Mouse (Mus musculus) embryonic stem cell, embryonic (primary cell): ENCODE results near the gene Tst.

Experiments used
- CTCF ChIA-PET, 4 experiments: fragments of 300-600 bp in 2 of 4; fragments of 350-600 bp in 2 of 4; sonication (Branson Sonifier 250); formaldehyde crosslinking; loops; one replicate each; lab custom pipeline; 2022; ENCODE audit warnings: inconsistent platforms in 2 of 4; lab: Charles Lee
- POLR2A ChIA-PET, 4 experiments: fragments of 300-600 bp in 2 of 4; fragments of 350-600 bp in 2 of 4; sonication (Branson Sonifier 250); formaldehyde crosslinking; loops; one replicate each; lab custom pipeline; 2022; ENCODE audit warnings: antibody characterized with exemption in 4 of 4, inconsistent platforms in 1 of 4; lab: Charles Lee

Tst gene

GRCm38 (mm10) chr15:78405517-78406211, at the start of gene Tst:
Gene Tst (minus strand): TSS chr15:78405907.
- CTCF ChIA-PET = interaction anchor here in 2 of 4 experiments (0.9 to 2.6 kb wide), 16 partner anchors 15 to 373 kb away, joined by 3 to 14 read pairs (median 6); partner anchors contain the start of gene Kctd17 (in 1 of the 2)

GRCm38 (mm10) chr15:78455168-78455567, 49.5 kb upstream of the Tst start:
- ChIA-PET CTCF (no interaction called here), POLR2A (no interaction called here)

More at GRCm38 (mm10) chr15:78405517-78406211, at the start of gene Tst:
- POLR2A ChIA-PET = interaction anchor here (0.6 to 4.3 kb wide), 65 partner anchors 9 to 1099 kb away, joined by 3 to 128 read pairs (median 4); partner anchors contain the start of genes Kctd17 (in 3 of the 4), Cacng2 (in 2 of the 4), Eif3d (in 2 of the 4) and Tex33 (in 2 of the 4)

- POLR2A ChIA-PET = interaction anchor here in 1 of 4 experiments (1.1 kb wide), 1 partner anchor 47 kb away, joined by 3 read pairs; the partner anchor contains the start of gene Mpst
- CTCF ChIA-PET = interaction anchor here in 3 of 4 experiments (0.5 to 0.7 kb wide), 5 partner anchors 95 to 264 kb away, joined by 3 to 6 read pairs (median 4); no protein-coding TSS in a partner anchor
Measured at GRCm38 (mm10) chr15:78452929-78453328, 47.2 kb upstream of the Tst start.

GRCm38 (mm10) chr15:78451201-78451600, 45.5 kb upstream of the Tst start:
- ChIA-PET CTCF (interaction anchor here in 2 of 4 experiments (0.7 kb wide), 2 partner anchors 131 to 227 kb away, joined by 3 to 4 read pairs; no protein-coding TSS in a partner anchor), POLR2A (interaction anchor here in 2 of 4 experiments (0.7 to 1.3 kb wide), 3 partner anchors 63 to 131 kb away, joined by 3 read pairs; no protein-coding TSS in a partner anchor)

GRCm38 (mm10) chr15:78450419-78450768, 44.7 kb upstream of the Tst start:
- POLR2A ChIA-PET = interaction anchor here in 3 of 4 experiments (0.6 to 1.3 kb wide), 7 partner anchors 14 to 638 kb away, joined by 3 to 6 read pairs (median 3); no protein-coding TSS in a partner anchor
- CTCF ChIA-PET = interaction anchor here (0.6 to 1.4 kb wide), 13 partner anchors 9 to 266 kb away, joined by 3 to 8 read pairs (median 3); partner anchors contain the start of genes Mpst (in 1 of the 4) and Tst (in 1 of the 4)

- POLR2A ChIA-PET = interaction anchor here in 3 of 4 experiments (0.6 to 1.3 kb wide), 6 partner anchors 13 to 1815 kb away, joined by 3 to 11 read pairs (median 3); partner anchors contain the start of genes Mpst (in 1 of the 3) and Tst (in 1 of the 3)
Measured at GRCm38 (mm10) chr15:78449694-78450418, 44.1 kb upstream of the Tst start.

GRCm38 (mm10) chr15:78449131-78449530, 43.4 kb upstream of the Tst start:
- CTCF ChIA-PET = interaction anchor here (0.6 to 3.2 kb wide), 32 partner anchors 11 to 607 kb away, joined by 3 to 38 read pairs (median 5); partner anchors contain the start of genes C1qtnf6 (in 1 of the 4) and Elfn2 (in 1 of the 4)

More at GRCm38 (mm10) chr15:78449694-78450418, 44.1 kb upstream of the Tst start:
- CTCF ChIA-PET = interaction anchor here (0.6 to 2.7 kb wide), 13 partner anchors 9 to 210 kb away, joined by 3 to 22 read pairs (median 4); partner anchors contain the start of genes C1qtnf6 (in 1 of the 4), Mpst (in 1 of the 4) and Tst (in 1 of the 4)

GRCm38 (mm10) chr15:78447746-78448535, 42.2 kb upstream of the Tst start:
- ChIA-PET POLR2A (interaction anchor here in 2 of 4 experiments (0.6 to 1.7 kb wide), 11 partner anchors 9 to 1774 kb away, joined by 3 to 8 read pairs (median 3); partner anchors contain the start of genes Kctd17 (in 1 of the 2), Mpst (in 1 of the 2) and Tst (in 1 of the 2)), CTCF (interaction anchor here (0.5 to 3.2 kb wide), 107 partner anchors 8 to 505 kb away, joined by 3 to 38 read pairs (median 4); partner anchors contain the start of genes Ift27 (in 3 of the 4), Kctd17 (in 3 of the 4), Mpst (in 2 of the 4) and Tst (in 2 of the 4))

More at GRCm38 (mm10) chr15:78449131-78449530, 43.4 kb upstream of the Tst start:
- POLR2A ChIA-PET = interaction anchor here in 3 of 4 experiments (0.6 to 1.7 kb wide), 8 partner anchors 8 to 1815 kb away, joined by 3 to 11 read pairs (median 4); partner anchors contain the start of genes Mpst (in 1 of the 3) and Tst (in 1 of the 3)

- POLR2A ChIA-PET = interaction anchor here in 2 of 4 experiments (0.6 to 1.7 kb wide), 5 partner anchors 14 to 571 kb away, joined by 3 to 8 read pairs (median 6); partner anchors contain the start of genes Kctd17 (in 1 of the 2), Mpst (in 1 of the 2) and Tst (in 1 of the 2)
- CTCF ChIA-PET = interaction anchor here (0.6 to 3.2 kb wide), 62 partner anchors 8 to 417 kb away, joined by 3 to 38 read pairs (median 5); partner anchors contain the start of genes Kctd17 (in 3 of the 4), Mpst (in 2 of the 4), Tst (in 2 of the 4) and C1qtnf6 (in 1 of the 4)
Measured at GRCm38 (mm10) chr15:78447121-78447520, 41.4 kb upstream of the Tst start.

- POLR2A ChIA-PET = interaction anchor here in 1 of 4 experiments (1.4 kb wide), 1 partner anchor 15 kb away, joined by 3 read pairs; the partner anchor contains the start of gene Kctd17
- CTCF ChIA-PET = interaction anchor here in 2 of 4 experiments (0.6 to 1.3 kb wide), 3 partner anchors 9 to 827 kb away, joined by 3 to 4 read pairs (median 3); no protein-coding TSS in a partner anchor
Measured at GRCm38 (mm10) chr15:78443857-78444256, 38.1 kb upstream of the Tst start.

- CTCF ChIA-PET = interaction anchor here in 3 of 4 experiments (0.6 to 1.4 kb wide), 8 partner anchors 14 to 1697 kb away, joined by 3 to 5 read pairs (median 3); partner anchors contain the start of gene Kctd17 (in 1 of the 3)
- POLR2A ChIA-PET = interaction anchor here in 2 of 4 experiments (0.5 to 1.7 kb wide), 6 partner anchors 13 to 525 kb away, joined by 3 to 4 read pairs (median 3); partner anchors contain the start of gene Kctd17 (in 2 of the 2)
Measured at GRCm38 (mm10) chr15:78442231-78442630, 36.5 kb upstream of the Tst start.

GRCm38 (mm10) chr15:78438973-78439372, 33.3 kb upstream of the Tst start:
- ChIA-PET CTCF (interaction anchor here in 3 of 4 experiments (1.0 to 2.6 kb wide), 5 partner anchors 8 to 140 kb away, joined by 3 to 18 read pairs (median 5); no protein-coding TSS in a partner anchor), POLR2A (interaction anchor here in 1 of 4 experiments (0.7 kb wide), 1 partner anchor 10 kb away, joined by 4 read pairs; the partner anchor contains the start of gene Kctd17)

GRCm38 (mm10) chr15:78438505-78438904, 32.8 kb upstream of the Tst start:
- POLR2A ChIA-PET = interaction anchor here in 3 of 4 experiments (1.0 to 2.0 kb wide), 4 partner anchors 9 to 132 kb away, joined by 3 to 14 read pairs (median 4); partner anchors contain the start of genes Mpst (in 1 of the 3) and Tst (in 1 of the 3)
- CTCF ChIA-PET = interaction anchor here in 3 of 4 experiments (0.6 to 2.6 kb wide), 8 partner anchors 9 to 468 kb away, joined by 3 to 14 read pairs (median 6); partner anchors contain the start of gene Eif3d (in 1 of the 3)

GRCm38 (mm10) chr15:78438018-78438394, 32.3 kb upstream of the Tst start:
- POLR2A ChIA-PET = interaction anchor here in 3 of 4 experiments (0.7 to 2.0 kb wide), 7 partner anchors 9 to 467 kb away, joined by 3 to 14 read pairs (median 4); partner anchors contain the start of genes Mpst (in 2 of the 3), Eif3d (in 1 of the 3) and Tst (in 1 of the 3)
- CTCF ChIA-PET = interaction anchor here (0.6 to 4.3 kb wide), 18 partner anchors 9 to 1043 kb away, joined by 3 to 38 read pairs (median 5); partner anchors contain the start of genes Kctd17 (in 2 of the 4) and Eif3d (in 1 of the 4)
